Mouse (Mus musculus) C2C12 (cell line): ENCODE data around the gene Nr4a1.

ENCODE experiments used
- CTCF ChIP-seq: IDR thresholded peaks from one replicate; pipeline ENCODE4 v1.5.1; 2011; ENCODE audit not compliant: control insufficient read depth, insufficient read depth, insufficient read length
- MAX ChIP-seq: IDR thresholded peaks from one replicate; pipeline ENCODE4 v1.6.1; 2011; ENCODE audit warnings: mild to moderate bottlenecking, control low read depth
- MYOG ChIP-seq: IDR thresholded peaks from one replicate; pipeline ENCODE4 v1.6.1; 2011; ENCODE audit not compliant: control insufficient read depth, insufficient read length; ENCODE audit errors: extremely low read depth

DNA sequence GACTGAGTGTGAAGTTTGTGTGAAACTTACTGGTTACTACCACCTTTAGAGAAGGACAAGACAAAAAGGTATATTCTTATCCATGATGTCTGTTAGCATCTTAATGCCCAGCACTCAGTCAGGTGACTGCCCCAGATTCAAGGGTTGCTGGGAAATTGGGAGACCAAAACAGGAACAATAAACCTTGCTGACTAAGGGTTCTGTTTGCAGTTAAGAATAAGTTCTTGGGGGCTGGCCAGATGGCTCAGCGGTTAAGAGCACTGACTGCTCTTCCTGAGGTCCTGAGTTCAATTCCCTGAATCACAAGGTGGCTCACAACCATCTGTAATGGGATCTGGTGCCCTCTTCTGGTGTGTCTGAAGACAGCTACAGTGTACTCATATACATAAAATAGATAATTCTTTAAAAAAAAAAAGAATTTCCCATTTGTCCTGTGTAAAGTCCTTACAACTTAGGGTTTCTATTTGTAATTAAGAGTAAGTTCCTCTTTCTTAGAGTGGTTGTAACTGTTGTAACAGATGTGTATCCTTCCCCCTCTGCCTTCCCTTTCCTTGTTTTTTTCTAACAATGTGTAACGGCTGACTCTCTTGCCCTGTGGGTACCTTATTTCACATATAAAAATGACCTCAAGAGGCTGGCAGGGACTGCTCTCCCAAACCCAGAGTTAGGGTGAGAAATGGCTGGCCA lies 63.9 kb downstream of the Nr4a1 start:
- TF ChIP-seq MYOG (no peak), MAX (no peak), CTCF (no peak)
